Mouse (Mus musculus) lung, postnatal 0 days (tissue): ENCODE results near the gene Wdr82.

Experiments used
- CTCF ChIP-seq: IDR thresholded peaks from 2 replicates; pipeline ENCODE4 v1.5.1; 2016; ENCODE audit warnings: antibody characterized with exemption, mild to moderate bottlenecking
- EP300 ChIP-seq: IDR thresholded peaks from 2 replicates; pipeline ENCODE4 v1.6.1; 2016; ENCODE audit warnings: antibody characterized with exemption, mild to moderate bottlenecking, control low read depth

- TF ChIP-seq EP300: no peak
- TF ChIP-seq CTCF: no peak
Observed at GRCm38 (mm10) chr9:106169917-106170316, 811 bp upstream of the Wdr82 start.
